Mouse (Mus musculus): Measurements from ENCODE around the gene Sel1l3. TPM values are rescaled to one million over a fixed set of nuclear protein-coding genes. Genes with fewer than 3 reads are reported as not detected.

Sel1l3 gene
- polyA plus RNA-seq, 1 experiment from 2014 or later: 3.0 TPM

DNA sequence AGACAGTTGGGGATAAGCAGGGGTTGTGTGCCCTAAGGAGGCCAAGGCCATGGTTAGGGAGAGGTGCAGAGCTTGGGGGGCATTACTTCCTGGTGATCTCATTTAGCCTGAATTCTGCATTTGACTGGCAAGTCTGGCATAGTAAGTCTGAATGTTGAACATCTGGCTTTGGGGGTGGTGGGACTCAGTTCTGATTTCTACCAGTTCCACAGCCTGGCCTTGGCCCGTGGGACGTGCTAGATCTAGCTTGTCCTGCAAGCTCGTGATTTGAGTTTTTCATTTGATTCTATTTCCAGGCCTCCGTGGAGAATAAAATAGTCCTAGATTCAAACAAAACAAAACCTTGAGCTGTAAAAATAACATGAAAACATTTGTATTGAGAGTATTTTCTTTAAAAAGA, 46.2 kb downstream of the Sel1l3 start:
- no peaks in the 10 kb centered on the region for H3K27me3 ChIP-seq
- no peak overlapping the region for H3K27ac ChIP-seq
- no peaks in the 10 kb centered on the region for H3K36me3 ChIP-seq
- H3K4me3 ChIP-seq: no peak overlapping the region
- no peaks in the 10 kb centered on the region for H3K9me3 ChIP-seq
- no peaks in the 10 kb centered on the region for H3K4me1 ChIP-seq
- WGBS: 82% methylated on average over 4 of the region's 4 CpGs
- H3K4me2 ChIP-seq (replicated peaks): no peak overlapping the region
- no peak for ATAC-seq (ENCODE audit: insufficient number of reproducible peaks, insufficient read depth, low FRiP score, low TSS enrichment)
- no peak overlapping the region for H3K9ac ChIP-seq

DNA sequence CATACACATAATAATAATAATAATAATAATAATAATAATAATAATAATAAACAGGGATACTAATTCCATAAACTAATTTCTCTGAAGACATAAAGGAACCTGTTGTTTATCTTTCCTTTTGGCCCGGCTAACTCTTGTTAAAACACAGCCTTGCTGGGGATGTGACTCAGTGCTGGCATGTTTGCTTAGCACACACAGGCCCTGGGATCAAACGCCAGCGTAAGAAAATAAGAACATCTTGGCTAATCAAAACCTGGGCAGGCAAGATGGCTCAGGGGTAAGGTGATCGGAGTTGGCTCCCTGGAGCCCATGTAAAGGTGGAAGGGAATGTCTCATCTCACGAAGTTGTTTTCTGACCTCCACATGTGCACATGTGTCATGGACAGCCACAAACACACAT, 48.1 kb downstream of the Sel1l3 start:
- 79% methylated on average over 5 of the region's 5 CpGs for WGBS
- ATAC-seq (ENCODE audit: insufficient number of reproducible peaks, insufficient read depth, low FRiP score, low TSS enrichment): no peak
- no peaks in the 10 kb centered on the region for H3K36me3 ChIP-seq
- H3K4me3 ChIP-seq: no peak overlapping the region
- no peaks in the 10 kb centered on the region for H3K9me3 ChIP-seq
- H3K4me2 ChIP-seq (replicated peaks): no peak overlapping the region
- H3K27ac ChIP-seq: no peak overlapping the region
- no peaks in the 10 kb centered on the region for H3K4me1 ChIP-seq
- H3K27me3 ChIP-seq: no peaks in the 10 kb centered on the region
- H3K9ac ChIP-seq: no peak overlapping the region

DNA sequence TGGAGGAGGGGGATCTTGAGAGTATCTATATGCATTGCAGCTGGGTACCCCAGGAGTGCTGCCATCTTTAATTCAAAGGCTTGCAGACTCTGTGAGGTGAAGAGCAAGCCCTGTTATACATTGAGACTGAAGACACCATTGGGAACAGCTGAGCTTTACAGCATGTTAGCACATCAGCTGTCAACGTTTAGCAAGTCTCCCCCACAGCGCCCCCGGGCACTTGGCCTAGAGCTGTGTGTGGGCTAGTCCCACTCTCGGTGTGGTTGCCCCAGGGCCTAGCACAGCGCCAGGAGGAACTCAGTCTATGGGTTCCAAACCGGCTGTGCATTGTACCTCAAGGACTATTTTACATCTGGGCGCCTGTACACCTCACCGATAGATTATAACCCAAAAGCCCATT, 51.3 kb downstream of the Sel1l3 start:
- Histone ChIP-seq H3K9me3 (no peaks in the 10 kb centered on the region), H3K4me2 (replicated peaks) (no peak overlapping the region), H3K27ac (no peak overlapping the region), H3K27me3 (no peaks in the 10 kb centered on the region), H3K4me1 (no peaks in the 10 kb centered on the region), H3K36me3 (no peaks in the 10 kb centered on the region), H3K4me3 (no peak overlapping the region), H3K9ac (no peak overlapping the region)
- WGBS: 84% methylated on average over 8 of the region's 8 CpGs
- no peak for ATAC-seq (ENCODE audit: insufficient number of reproducible peaks, insufficient read depth, low FRiP score, low TSS enrichment)

DNA sequence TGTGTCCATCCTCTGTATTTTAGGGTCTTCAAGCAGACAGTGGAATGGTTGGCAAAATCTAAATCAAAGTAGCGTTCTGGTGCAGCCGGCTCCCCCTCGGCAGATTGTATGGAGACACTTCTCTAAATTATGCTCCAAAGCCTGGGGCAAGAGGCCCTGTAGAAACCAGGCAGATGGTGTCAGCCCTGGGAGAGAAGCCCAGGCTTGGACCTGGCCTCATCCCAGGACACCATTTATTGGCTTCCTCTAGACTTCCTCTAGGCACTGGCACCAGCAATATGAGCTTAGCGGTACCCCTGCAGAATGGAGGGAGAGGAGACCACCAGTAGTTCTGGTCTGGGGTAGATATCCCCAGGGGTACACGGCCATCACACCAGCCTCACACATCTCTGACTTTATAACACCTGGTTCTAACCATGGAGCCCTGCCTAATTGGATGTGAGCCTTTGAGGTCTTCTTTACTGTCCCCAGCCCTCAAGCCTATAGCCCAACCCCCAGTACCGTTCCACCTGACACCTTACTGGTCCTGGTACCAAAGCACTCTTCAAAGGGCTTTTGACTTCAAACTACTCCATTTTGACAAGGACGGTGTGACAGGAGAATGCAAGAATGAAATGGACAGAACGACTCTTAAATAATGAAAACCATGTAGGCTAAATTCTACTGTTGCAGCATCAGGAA, 52.1 kb downstream of the Sel1l3 start:
- no peaks in the 10 kb centered on the region for H3K4me1 ChIP-seq
- no peaks in the 10 kb centered on the region for H3K27me3 ChIP-seq
- 85% methylated on average over 8 of the region's 8 CpGs for WGBS
- no peak for ATAC-seq (ENCODE audit: insufficient number of reproducible peaks, insufficient read depth, low FRiP score, low TSS enrichment)
- H3K9ac ChIP-seq: no peak overlapping the region
- no peak overlapping the region for H3K27ac ChIP-seq
- H3K36me3 ChIP-seq: no peaks in the 10 kb centered on the region
- no peak overlapping the region for H3K4me2 ChIP-seq (replicated peaks)
- H3K4me3 ChIP-seq: no peak overlapping the region
- H3K9me3 ChIP-seq: no peaks in the 10 kb centered on the region

DNA sequence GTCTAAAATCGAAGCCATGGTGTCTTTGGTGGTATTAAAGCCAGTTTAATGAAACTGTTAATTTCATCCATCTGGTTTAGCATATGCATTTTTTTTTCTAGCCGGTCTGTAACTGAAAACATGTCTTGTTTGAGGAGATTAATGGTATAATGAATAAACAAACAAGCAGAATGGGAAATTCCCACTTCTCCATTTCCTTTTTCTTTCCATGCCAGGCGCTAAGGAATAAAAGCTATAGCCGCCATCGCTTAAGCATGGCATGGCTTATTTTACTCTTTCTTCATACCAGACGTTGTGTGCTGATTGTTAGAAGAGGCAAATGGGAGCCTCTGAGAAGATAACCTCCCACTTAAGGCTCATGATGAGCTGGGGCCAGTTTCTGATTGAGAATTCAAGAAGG, 53.5 kb downstream of the Sel1l3 start:
- Histone ChIP-seq H3K4me1 (no peaks in the 10 kb centered on the region), H3K4me2 (replicated peaks) (no peak overlapping the region), H3K27me3 (no peaks in the 10 kb centered on the region), H3K4me3 (no peak overlapping the region), H3K36me3 (no peaks in the 10 kb centered on the region), H3K27ac (no peak overlapping the region), H3K9me3 (no peaks in the 10 kb centered on the region), H3K9ac (no peak overlapping the region)
- WGBS: 90% methylated on average over 6 of the region's 6 CpGs
- ATAC-seq (ENCODE audit: insufficient number of reproducible peaks, insufficient read depth, low FRiP score, low TSS enrichment): no peak

DNA sequence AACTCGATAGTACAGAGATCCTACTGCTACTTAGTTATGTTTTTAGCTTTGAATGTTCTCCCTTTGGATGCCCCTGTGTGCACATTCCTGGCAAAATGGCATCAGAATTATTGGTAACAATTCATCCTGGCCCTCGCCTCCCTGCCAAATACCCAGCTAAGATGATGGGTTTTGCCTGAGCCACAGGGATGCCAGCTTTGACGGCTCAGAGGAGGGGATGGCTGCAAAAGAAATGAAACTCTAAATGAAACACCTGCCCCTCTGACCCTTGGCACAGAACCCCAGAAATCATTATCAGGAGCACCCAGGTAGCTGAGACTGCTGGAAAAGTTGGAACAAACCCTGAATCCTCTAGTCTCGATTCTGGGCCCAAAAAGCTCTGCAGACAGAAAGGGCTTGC, 54.1 kb downstream of the Sel1l3 start:
- ATAC-seq (ENCODE audit: insufficient number of reproducible peaks, insufficient read depth, low FRiP score, low TSS enrichment): no peak
- 86% methylated on average over 4 of the region's 4 CpGs for WGBS
- H3K27ac ChIP-seq: no peak overlapping the region
- H3K36me3 ChIP-seq: no peaks in the 10 kb centered on the region
- no peaks in the 10 kb centered on the region for H3K9me3 ChIP-seq
- H3K4me2 ChIP-seq (replicated peaks): no peak overlapping the region
- H3K4me3 ChIP-seq: no peak overlapping the region
- H3K27me3 ChIP-seq: no peaks in the 10 kb centered on the region
- H3K9ac ChIP-seq: no peak overlapping the region
- no peaks in the 10 kb centered on the region for H3K4me1 ChIP-seq

DNA sequence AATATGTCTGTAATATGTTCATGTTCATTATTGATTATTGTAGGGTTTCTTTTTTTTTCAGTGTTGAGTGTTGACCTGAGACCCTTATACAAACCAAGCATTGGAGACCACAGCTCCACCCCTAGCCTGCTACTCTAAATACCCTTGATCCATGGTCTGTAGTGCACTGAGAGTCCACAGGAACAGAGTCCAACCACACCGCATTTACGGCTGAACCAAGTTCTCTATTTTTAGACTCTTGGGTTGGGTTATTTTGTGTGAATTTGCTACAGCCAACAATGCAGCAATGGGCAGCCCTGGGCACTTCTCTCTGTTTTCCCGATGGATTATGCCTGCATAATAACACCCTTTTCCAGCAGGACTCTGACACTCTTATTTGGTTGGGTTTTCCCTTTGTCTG, 54.6 kb downstream of the Sel1l3 start:
- Histone ChIP-seq H3K36me3 (no peaks in the 10 kb centered on the region), H3K9me3 (no peaks in the 10 kb centered on the region), H3K27me3 (no peaks in the 10 kb centered on the region), H3K27ac (no peak overlapping the region), H3K9ac (no peak overlapping the region), H3K4me2 (replicated peaks) (no peak overlapping the region), H3K4me1 (no peaks in the 10 kb centered on the region), H3K4me3 (no peak overlapping the region)
- 86% methylated on average over 3 of the region's 3 CpGs for WGBS
- ATAC-seq (ENCODE audit: insufficient number of reproducible peaks, insufficient read depth, low FRiP score, low TSS enrichment): no peak

DNA sequence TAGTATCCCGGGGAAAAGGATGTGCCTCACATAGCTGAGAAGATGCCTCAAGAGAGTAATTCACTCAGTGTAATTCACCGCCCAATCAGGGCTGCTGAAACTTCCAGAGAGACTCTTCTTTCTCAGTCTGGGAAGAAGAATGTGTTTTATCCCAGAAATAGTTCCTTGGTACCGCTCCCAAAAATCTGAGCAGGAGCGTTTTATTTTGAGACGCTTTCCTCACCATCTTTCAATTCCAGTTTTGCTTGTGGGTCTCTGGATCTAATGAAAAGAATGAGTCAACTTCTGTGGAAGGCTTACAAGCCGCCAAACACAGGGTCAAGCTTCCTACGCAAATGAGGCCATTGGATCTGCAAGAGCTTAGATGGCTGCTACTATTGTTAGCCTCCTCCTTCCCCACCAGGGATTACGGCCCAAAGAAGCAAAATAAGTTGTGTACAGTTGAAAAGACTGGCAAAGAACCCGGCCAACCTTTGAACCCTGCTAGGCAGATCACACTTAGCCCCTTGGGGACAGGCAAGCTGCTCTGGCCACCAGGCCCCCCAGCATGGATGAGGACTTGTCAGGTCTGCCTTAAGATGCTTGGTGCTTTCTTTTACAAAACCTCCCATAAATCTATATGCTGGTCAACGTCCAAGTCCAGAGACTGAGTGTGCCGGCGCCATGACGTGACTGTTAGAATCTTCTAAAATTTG, 57.6 kb downstream of the Sel1l3 start:
- Histone ChIP-seq H3K4me2 (replicated peaks) (no peak overlapping the region), H3K9ac (no peak overlapping the region), H3K27ac (no peak overlapping the region), H3K4me1 (no peaks in the 10 kb centered on the region), H3K27me3 (no peaks in the 10 kb centered on the region), H3K4me3 (no peak overlapping the region), H3K36me3 (no peaks in the 10 kb centered on the region), H3K9me3 (no peaks in the 10 kb centered on the region)
- ATAC-seq (ENCODE audit: insufficient number of reproducible peaks, insufficient read depth, low FRiP score, low TSS enrichment): no peak
- WGBS: 77% methylated on average over 13 of the region's 13 CpGs

DNA sequence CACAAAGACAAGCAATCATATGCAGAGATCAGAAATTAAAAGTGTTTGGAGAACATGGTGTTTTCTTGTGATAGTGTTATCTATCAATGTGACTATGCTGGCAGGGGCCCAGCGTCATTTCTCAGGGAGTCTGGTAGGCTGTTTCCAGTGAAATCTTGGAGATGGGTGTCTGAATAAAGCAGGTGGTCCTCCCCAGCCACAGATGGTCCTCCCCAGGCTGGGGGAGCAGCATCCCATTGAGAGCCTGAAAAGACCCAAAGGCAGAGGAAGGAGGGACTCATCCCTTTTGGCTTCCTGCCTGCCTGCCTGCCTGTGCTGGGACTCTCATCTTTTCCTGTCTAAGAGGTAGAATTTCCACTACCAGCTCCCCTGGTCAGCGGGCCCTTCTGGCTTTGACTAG, 59.2 kb downstream of the Sel1l3 start:
- H3K27ac ChIP-seq: no peak overlapping the region
- no peak overlapping the region for H3K9ac ChIP-seq
- H3K36me3 ChIP-seq: no peaks in the 10 kb centered on the region
- H3K27me3 ChIP-seq: 0 out of 2 replicates have a peak, but pooled peaks cover 5% of the 10 kb centered on the region
- no peak overlapping the region for H3K4me3 ChIP-seq
- no peak for ATAC-seq (ENCODE audit: insufficient number of reproducible peaks, insufficient read depth, low FRiP score, low TSS enrichment)
- no peaks in the 10 kb centered on the region for H3K9me3 ChIP-seq
- H3K4me2 ChIP-seq (replicated peaks): no peak overlapping the region
- no peaks in the 10 kb centered on the region for H3K4me1 ChIP-seq
- WGBS: 81% methylated on average over 2 of the region's 2 CpGs

DNA sequence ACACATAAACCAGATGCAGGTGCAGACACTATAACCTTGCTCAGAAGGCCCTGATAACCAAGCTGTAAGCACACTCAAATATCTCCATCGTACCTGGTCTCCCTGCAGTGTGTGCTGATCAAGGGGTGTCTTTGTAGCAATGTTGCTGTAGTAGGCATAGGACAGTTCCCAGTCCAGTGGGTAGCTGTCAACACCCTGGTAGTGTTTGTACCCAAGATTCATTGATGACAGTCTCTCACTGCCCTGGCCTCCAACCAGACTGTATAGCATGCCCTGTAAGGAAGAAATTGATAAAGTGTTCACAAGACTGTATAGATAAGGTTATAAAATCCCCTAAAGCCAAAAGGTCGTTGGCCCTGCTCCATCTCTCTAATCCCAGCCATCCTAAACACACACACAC, 59.6 kb downstream of the Sel1l3 start:
- H3K9ac ChIP-seq: no peak overlapping the region
- no peak overlapping the region for H3K27ac ChIP-seq
- no peak overlapping the region for H3K4me2 ChIP-seq (replicated peaks)
- H3K9me3 ChIP-seq: no peaks in the 10 kb centered on the region
- ATAC-seq (ENCODE audit: insufficient number of reproducible peaks, insufficient read depth, low FRiP score, low TSS enrichment): no peak
- H3K27me3 ChIP-seq: 0 out of 2 replicates have a peak, but pooled peaks cover 5% of the 10 kb centered on the region
- H3K4me3 ChIP-seq: no peak overlapping the region
- WGBS: 85% methylated on average over 2 of the region's 2 CpGs
- no peaks in the 10 kb centered on the region for H3K4me1 ChIP-seq
- H3K36me3 ChIP-seq: no peaks in the 10 kb centered on the region

DNA sequence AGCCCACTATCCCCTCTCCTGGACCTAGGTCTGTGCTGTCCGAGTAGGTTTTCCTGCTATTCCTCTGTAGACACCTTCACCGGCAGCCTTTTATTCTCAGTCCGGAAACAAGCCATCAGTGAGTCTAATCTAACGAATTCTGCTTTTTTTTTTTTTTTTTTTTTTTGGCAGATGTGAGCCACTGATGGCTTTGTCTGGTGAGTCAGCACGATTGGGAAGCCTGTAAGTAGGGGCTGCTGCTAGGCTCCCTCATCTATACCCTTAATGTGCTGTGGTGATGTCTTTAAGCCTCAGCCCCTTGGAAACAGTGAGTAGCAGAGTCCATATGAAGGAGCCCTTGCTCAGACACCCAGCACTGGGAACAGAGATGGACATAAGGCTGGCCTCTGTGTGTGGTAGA, 60.6 kb downstream of the Sel1l3 start:
- Histone ChIP-seq H3K9ac (no peak overlapping the region), H3K9me3 (no peaks in the 10 kb centered on the region), H3K4me2 (replicated peaks) (no peak overlapping the region), H3K4me1 (no peaks in the 10 kb centered on the region; the same call in 1 of the 2 replicates), H3K4me3 (no peak overlapping the region), H3K27ac (no peak overlapping the region), H3K36me3 (no peaks in the 10 kb centered on the region), H3K27me3 (0 out of 2 replicates have a peak, but pooled peaks cover 5% of the 10 kb centered on the region)
- 77% methylated on average over 5 of the region's 5 CpGs for WGBS
- no peak for ATAC-seq (ENCODE audit: insufficient number of reproducible peaks, insufficient read depth, low FRiP score, low TSS enrichment)

DNA sequence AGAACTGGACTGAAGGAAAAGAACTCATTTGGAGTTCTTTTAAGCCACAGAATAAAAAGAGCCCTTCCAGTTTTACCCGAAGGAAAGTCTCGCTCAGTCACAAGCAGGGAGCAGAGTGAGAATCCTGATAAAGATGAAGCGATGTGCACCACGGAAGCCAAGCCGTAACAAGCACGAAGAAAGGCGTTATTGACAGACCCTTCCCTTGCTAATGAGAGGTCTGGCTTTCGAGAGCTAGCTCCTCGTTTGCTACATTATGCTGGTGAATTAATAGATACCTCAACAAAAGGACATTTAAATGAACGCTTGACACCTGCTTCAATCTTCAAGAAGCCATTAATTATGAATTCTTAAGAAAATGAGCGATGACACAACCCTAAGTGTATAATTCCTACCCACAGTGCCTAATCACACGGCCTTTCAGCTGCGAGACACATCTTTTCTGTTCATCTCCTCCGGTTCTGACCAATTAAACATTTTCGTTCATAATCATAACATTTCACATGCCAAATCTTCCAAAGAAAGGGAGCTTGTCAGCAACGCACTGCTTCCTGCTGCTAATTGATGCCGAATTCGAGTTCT, 62.3 kb downstream of the Sel1l3 start:
- H3K9me3 ChIP-seq: no peaks in the 10 kb centered on the region
- 79% methylated on average over 18 of the region's 18 CpGs for WGBS
- H3K27ac ChIP-seq: no peak overlapping the region
- H3K27me3 ChIP-seq: 0 out of 2 replicates have a peak, but pooled peaks cover 5% of the 10 kb centered on the region
- no peak overlapping the region for H3K4me3 ChIP-seq
- no peak overlapping the region for H3K9ac ChIP-seq
- ATAC-seq (ENCODE audit: insufficient number of reproducible peaks, insufficient read depth, low FRiP score, low TSS enrichment): no peak
- H3K36me3 ChIP-seq: no peaks in the 10 kb centered on the region
- peaks cover under 1% of the 10 kb centered on the region; the same call in 1 of the 2 replicates for H3K4me1 ChIP-seq
- H3K4me2 ChIP-seq (replicated peaks): no peak overlapping the region
